Mouse (Mus musculus): ENCODE data around the gene Wfdc18.

- no peak for TF ChIP-seq CTCF (IDR thresholded peaks at IDR 0.05)
- no peak for TF ChIP-seq EP300 (IDR thresholded peaks at IDR 0.05)
Observed at GRCm38 (mm10) chr11:83675665-83676064, 33.1 kb upstream of the Wfdc18 start.
